Mouse (Mus musculus) thymus, adult 2 months (tissue): ENCODE data around the gene Tmem209.

Source experiments
- CTCF ChIP-seq: fragments of 200-500 bp; IDR thresholded peaks from 2 replicates; pipeline ENCODE4 v1.5.1; 2012; ENCODE audit warnings: mild to moderate bottlenecking, control low read depth, low read length, moderate library complexity, borderline replicate concordance; ENCODE audit not compliant: control insufficient read depth, poor library complexity, insufficient read depth; ENCODE audit errors: extremely low read depth
- POLR2A ChIP-seq: fragments of 200-500 bp; IDR thresholded peaks from 2 replicates; pipeline ENCODE4 v1.6.1; 2012; ENCODE audit warnings: mild to moderate bottlenecking, low read length, control low read depth, moderate library complexity; ENCODE audit not compliant: control insufficient read depth, poor library complexity, insufficient read depth; ENCODE audit errors: extremely low read depth

DNA sequence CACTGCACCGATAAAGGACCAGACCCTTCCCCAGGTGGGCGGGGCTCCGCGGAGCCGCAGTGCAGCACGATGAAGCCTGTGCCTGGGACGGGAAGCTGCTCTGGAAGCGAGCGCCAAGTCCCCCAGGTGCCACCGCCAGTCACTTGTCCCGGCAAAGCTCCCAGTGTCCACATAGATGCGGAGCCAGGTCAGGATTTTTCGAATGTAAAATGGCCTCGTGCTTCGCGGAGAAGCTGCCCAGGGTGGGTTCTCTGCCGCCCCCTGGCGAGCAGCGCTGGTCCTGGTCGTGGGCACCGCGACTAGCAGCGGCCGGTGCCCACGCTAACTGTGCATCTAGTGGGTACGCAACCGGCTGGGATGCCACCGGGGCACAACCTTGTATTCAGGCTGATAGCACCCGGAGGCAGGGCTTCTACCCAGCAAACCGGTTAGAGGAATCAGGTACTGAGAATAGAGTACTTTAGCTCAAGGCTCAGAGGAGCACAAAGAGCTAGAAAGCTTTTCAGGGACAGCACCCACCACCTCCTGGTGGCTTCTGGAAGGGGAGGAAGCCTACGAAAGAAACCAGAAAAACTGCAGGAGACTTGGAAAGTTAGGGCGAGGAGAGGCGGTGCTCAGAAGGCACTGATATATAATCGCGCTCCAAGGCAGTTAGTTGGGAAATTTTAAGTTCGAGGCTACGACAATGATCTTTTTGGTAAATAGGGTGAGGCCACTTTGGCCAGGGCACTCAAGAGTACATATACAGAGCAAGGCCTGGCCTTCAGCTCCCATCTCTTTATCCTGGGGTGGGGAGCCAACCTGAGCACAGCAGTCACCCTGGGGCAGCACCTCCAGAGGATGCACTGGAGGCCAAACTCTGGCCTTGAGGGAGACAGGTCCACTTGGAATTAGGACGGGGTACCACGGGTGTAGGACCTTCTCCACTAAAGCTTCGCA lies 49.5 kb downstream of the Tmem209 start:
- no peak for TF ChIP-seq POLR2A
- TF ChIP-seq CTCF = peak; percentile 98
